10 mouse cellular contexts compared by ENCODE assay signal in the genomic region with DNA sequence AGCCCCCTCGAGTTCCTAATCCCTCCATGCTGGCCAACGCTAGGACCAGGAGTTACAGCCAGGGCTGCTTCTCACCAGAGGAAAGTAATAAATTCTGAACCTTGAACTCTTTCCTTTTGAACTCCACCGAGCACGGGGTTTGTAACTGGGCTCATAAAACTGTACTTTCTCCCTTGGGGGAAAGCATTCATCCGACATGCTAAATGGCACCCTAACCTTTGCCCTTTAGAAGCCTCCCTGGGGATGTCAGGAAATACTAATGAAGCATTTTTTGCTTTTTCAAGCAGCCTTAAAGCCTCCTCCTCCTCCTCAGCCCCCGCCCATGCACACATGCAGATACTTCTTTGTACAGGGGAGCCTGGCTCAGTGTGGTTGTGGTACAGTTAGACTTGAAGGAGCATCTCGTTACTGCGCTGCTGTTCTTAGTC.
A peak's percentile ranks its signal among the peaks of the same experiment; 100 is the strongest.
DNase-seq lines count a peak whose midpoint lies in the region; ATAC-seq and TF ChIP-seq lines count a peak whose summit lies in the region.
"Had no signal": no experiment of that assay in that cellular context is flagged by ENCODE, and none has a peak within 500 bp of the region (broad histone marks: within the 10 kb centered on the region; RNA-seq: fewer than 3 reads in every experiment).

No protein-coding gene starts in this region.

- H3K36me3 ChIP-seq in forebrain, embryonic 12.5 days (replicated peaks): no peaks in the 10 kb centered on the region
- no peaks in the 10 kb centered on the region for H3K36me3 ChIP-seq in forebrain, embryonic 11.5 days (ENCODE audit: control insufficient read depth, insufficient read depth, low read length)
- H3K36me3 ChIP-seq in intestine, postnatal 0 days (ENCODE audit: control insufficient read depth, insufficient read depth): peaks cover 7% of the 10 kb centered on the region
- no peaks in the 10 kb centered on the region; the same call in 1 of the 2 replicates for H3K36me3 ChIP-seq in limb, embryonic 13.5 days
- H3K36me3 ChIP-seq in midbrain, embryonic 10.5 days: no peaks in the 10 kb centered on the region

- H3K27me3 ChIP-seq in forebrain, embryonic 12.5 days: 0 out of 2 replicates have a peak, but pooled peaks cover 2% of the 10 kb centered on the region
- no peaks in the 10 kb centered on the region for H3K27me3 ChIP-seq in forebrain, embryonic 11.5 days (ENCODE audit: control insufficient read depth, insufficient read depth, low read length)
- H3K27me3 ChIP-seq in intestine, postnatal 0 days (replicated peaks; ENCODE audit: control insufficient read depth, insufficient read depth, low read length): no peaks in the 10 kb centered on the region
- no peaks in the 10 kb centered on the region for H3K27me3 ChIP-seq in limb, embryonic 13.5 days
- no peaks in the 10 kb centered on the region for H3K27me3 ChIP-seq in midbrain, embryonic 10.5 days (ENCODE audit: low read depth, poor library complexity, severe bottlenecking)

- no peak for TF ChIP-seq CTCF in intestine, postnatal 0 days (IDR thresholded peaks at IDR 0.05; ENCODE audit: low read depth)

- no peaks in the 10 kb centered on the region for H3K9me3 ChIP-seq in forebrain, embryonic 12.5 days
- no peaks in the 10 kb centered on the region for H3K9me3 ChIP-seq in forebrain, embryonic 11.5 days (ENCODE audit: control insufficient read depth, low read length)
- no peaks in the 10 kb centered on the region for H3K9me3 ChIP-seq in intestine, postnatal 0 days (ENCODE audit: control insufficient read depth)
- H3K9me3 ChIP-seq in limb, embryonic 13.5 days: no peaks in the 10 kb centered on the region
- H3K9me3 ChIP-seq in midbrain, embryonic 10.5 days (replicated peaks): no peaks in the 10 kb centered on the region

- H3K4me2 ChIP-seq in forebrain, embryonic 12.5 days: no peak overlapping the region
- H3K4me2 ChIP-seq in forebrain, embryonic 11.5 days (ENCODE audit: low read depth, low read length, severe bottlenecking): no peak overlapping the region
- peak overlapping the region; percentile 35 for H3K4me2 ChIP-seq in intestine, postnatal 0 days (replicated peaks; ENCODE audit: low read depth)
- peak overlapping the region; percentile 58 for H3K4me2 ChIP-seq in limb, embryonic 13.5 days (replicated peaks)

- 55% methylated on average over 8 of the region's 8 CpGs for WGBS in forebrain, embryonic 12.5 days
- WGBS in forebrain, embryonic 11.5 days: 59% methylated on average over 8 of the region's 8 CpGs
- WGBS in intestine, postnatal 0 days: 29% methylated on average over 8 of the region's 8 CpGs
- WGBS in limb, embryonic 13.5 days: 7% methylated on average over 8 of the region's 8 CpGs
- 72% methylated on average over 8 of the region's 8 CpGs for WGBS in midbrain, embryonic 10.5 days

- peak overlapping the region; percentile 31; the same call in 1 of the 2 replicates for H3K27ac ChIP-seq in forebrain, embryonic 12.5 days
- H3K27ac ChIP-seq in forebrain, embryonic 11.5 days (ENCODE audit: low read depth, low read length): no peak overlapping the region
- no peak overlapping the region for H3K27ac ChIP-seq in intestine, postnatal 0 days (ENCODE audit: low read depth, low read length)
- peak overlapping the region; percentile 99 for H3K27ac ChIP-seq in limb, embryonic 13.5 days
- H3K27ac ChIP-seq in midbrain, embryonic 10.5 days (replicated peaks): no peak overlapping the region

- ATAC-seq in forebrain, embryonic 12.5 days (ENCODE audit: low FRiP score): no peak
- ATAC-seq in forebrain, embryonic 11.5 days (replicated peaks; ENCODE audit: low FRiP score): no peak
- ATAC-seq in intestine, postnatal 0 days: peak; percentile 92
- no peak for ATAC-seq in limb, embryonic 13.5 days (ENCODE audit: low FRiP score, low read depth)
- no peak for ATAC-seq in granulocyte monocyte progenitor cell, adult 5-6 weeks (replicated peaks; ENCODE audit: poor library complexity, severe bottlenecking)

- no peak for DNase-seq in forebrain, embryonic 11.5 days (ENCODE audit: low spot score)
- DNase-seq in NIH3T3 (ENCODE audit: low read depth): peak; percentile 77
- no peak for DNase-seq in cerebellum, adult 11-12 months
- DNase-seq in midbrain, embryonic 10.5 days (ENCODE audit: low spot score): no peak
- DNase-seq: gastrocnemius, postnatal 14 days; retina, postnatal 1 day had no signal

- no peak overlapping the region for H3K9ac ChIP-seq in forebrain, embryonic 12.5 days
- no peak overlapping the region for H3K9ac ChIP-seq in forebrain, embryonic 11.5 days (ENCODE audit: low read length)
- no peak overlapping the region for H3K9ac ChIP-seq in intestine, postnatal 0 days (ENCODE audit: low read depth, low read length)
- peak overlapping the region; percentile 57 for H3K9ac ChIP-seq in limb, embryonic 13.5 days

- H3K4me3 ChIP-seq in forebrain, embryonic 12.5 days (replicated peaks): no peak overlapping the region
- no peak overlapping the region for H3K4me3 ChIP-seq in forebrain, embryonic 11.5 days (ENCODE audit: low read depth, low read length)
- no peak overlapping the region for H3K4me3 ChIP-seq in intestine, postnatal 0 days (ENCODE audit: low read depth, low read length)
- no peak overlapping the region for H3K4me3 ChIP-seq in limb, embryonic 13.5 days
- no peak overlapping the region for H3K4me3 ChIP-seq in midbrain, embryonic 10.5 days

- H3K4me1 ChIP-seq in forebrain, embryonic 12.5 days: peaks cover 25% of the 10 kb centered on the region
- peaks cover 6% of the 10 kb centered on the region; the same call in 1 of the 2 replicates for H3K4me1 ChIP-seq in forebrain, embryonic 11.5 days (replicated peaks; ENCODE audit: control insufficient read depth, insufficient read depth, low read length)
- no peaks in the 10 kb centered on the region for H3K4me1 ChIP-seq in intestine, postnatal 0 days (replicated peaks; ENCODE audit: control insufficient read depth, insufficient read depth, low read length)
- peaks cover 56% of the 10 kb centered on the region for H3K4me1 ChIP-seq in limb, embryonic 13.5 days
- peaks cover 34% of the 10 kb centered on the region for H3K4me1 ChIP-seq in midbrain, embryonic 10.5 days

Comparison
In these comparisons a context has a peak if more than half of its experiments do, and no peak if none do; other contexts are left out.
1. H3K27ac ChIP-seq: peak in forebrain, embryonic 12.5 days (single experiment) and limb, embryonic 13.5 days (single experiment); none in forebrain, embryonic 11.5 days (single experiment), intestine, postnatal 0 days (single experiment) and midbrain, embryonic 10.5 days (single experiment).
2. H3K4me2 ChIP-seq: peak in intestine, postnatal 0 days (single experiment) and limb, embryonic 13.5 days (single experiment); none in forebrain, embryonic 12.5 days (single experiment) and forebrain, embryonic 11.5 days (single experiment).